Mouse (Mus musculus) midbrain, embryonic 13.5 days (tissue): ENCODE measurements at regions not wholly inside any gene's neighbourhood (a gene's known extent, or its start where the extent isn't known, plus 50 kb on each side); places are given as distances from the start of the nearest gene placed in this dataset.

Experiments
- ATAC-seq: fragments of 200-750 bp; cut with Nextera tagmentation; 2 replicates; pipeline ENCODE4 v1.8.0; 2017; ENCODE audit warnings: mild to moderate bottlenecking, moderate TSS enrichment, moderate library complexity
- H3K27ac ChIP-seq: fragments of 300-500 bp; sonication (generic); 2 replicates; pipeline ENCODE4 v1.5.1; 2015; ENCODE audit warnings: inconsistent platforms, mild to moderate bottlenecking, moderate library complexity
- H3K27me3 ChIP-seq: fragments of 300-500 bp; sonication (generic); 2 replicates; pipeline ENCODE4 v1.6.1; 2015; ENCODE audit warnings: mild to moderate bottlenecking, inconsistent platforms
- H3K36me3 ChIP-seq: fragments of 300-500 bp; sonication (generic); 2 replicates; pipeline ENCODE4 v1.6.1; 2015; ENCODE audit warnings: mild to moderate bottlenecking, inconsistent platforms
- H3K4me1 ChIP-seq: fragments of 300-500 bp; sonication (generic); replicated peaks from 2 replicates; pipeline ENCODE4 v1.6.1; 2015; ENCODE audit warnings: inconsistent platforms
- H3K4me2 ChIP-seq: fragments of 300-500 bp; sonication (generic); replicated peaks from 2 replicates; pipeline ENCODE4 v1.6.1; 2015; ENCODE audit warnings: moderate library complexity, mild to moderate bottlenecking, inconsistent platforms
- H3K4me3 ChIP-seq: fragments of 300-500 bp; sonication (generic); replicated peaks from 2 replicates; pipeline ENCODE4 v1.5.1; 2015; ENCODE audit warnings: mild to moderate bottlenecking, inconsistent platforms
- H3K9ac ChIP-seq: fragments of 300-500 bp; sonication (generic); replicated peaks from 2 replicates; pipeline ENCODE4 v1.6.1; 2015; ENCODE audit warnings: mild to moderate bottlenecking, inconsistent platforms
- H3K9me3 ChIP-seq: fragments of 300-500 bp; sonication (generic); 2 replicates; pipeline ENCODE4 v1.6.1; 2016; ENCODE audit warnings: mild to moderate bottlenecking, inconsistent platforms
- WGBS: fragments of 180-500 bp; shearing (Covaris S2); methylation state at CpG from one replicate; pipeline ENCODE4 v1.1.7; 2015; 5-methylcytosine and 5-hydroxymethylcytosine counted together

DNA sequence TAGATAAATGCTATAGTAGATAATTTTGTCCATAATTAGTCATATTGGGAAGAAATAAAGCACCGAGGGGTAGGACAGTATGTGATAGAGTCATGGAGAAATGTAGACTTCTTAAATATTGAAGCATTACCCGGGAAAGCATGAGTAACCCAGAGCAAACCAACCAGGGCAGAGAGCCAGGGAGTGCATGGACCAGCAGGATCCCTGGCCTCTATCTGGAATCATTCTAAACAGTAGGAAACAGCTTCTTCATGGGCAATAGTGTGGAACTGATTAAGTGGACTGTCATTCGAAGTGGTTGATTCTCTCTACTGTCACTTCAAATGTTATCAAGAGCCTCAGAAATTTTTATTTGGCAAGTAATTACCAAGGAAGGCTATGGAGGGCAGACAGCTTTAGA, 155.4 kb upstream of the Rsrc1 start:
- H3K27me3 ChIP-seq = no peaks in the 10 kb centered on the region
- H3K9ac ChIP-seq = no peak overlapping the region
- no peaks in the 10 kb centered on the region for H3K9me3 ChIP-seq
- no peaks in the 10 kb centered on the region for H3K36me3 ChIP-seq
- ATAC-seq = no peak
- WGBS = 90% methylated on average over 3 of the region's 3 CpGs
- H3K4me2 ChIP-seq = no peak overlapping the region
- H3K4me3 ChIP-seq = no peak overlapping the region
- no peak overlapping the region for H3K27ac ChIP-seq
- H3K4me1 ChIP-seq = no peaks in the 10 kb centered on the region
